Mouse (Mus musculus) brain, adult 2 months (tissue): ENCODE results near the gene Ybey.

Experiments used
- DNase-seq: peaks from one replicate; pipeline ENCODE4 v3.0.0; 2011; ENCODE audit warnings: low read depth, low spot score

The Ybey gene

GRCm38 (mm10) chr10:76442178-76443088 lies 26.5 kb downstream of the Ybey start, which contains the start of gene Pcnt:
TSS of gene Pcnt (minus strand) at chr10:76442786.
- DNase-seq = peak; percentile 99

- DNase-seq = no peak
Measured at GRCm38 (mm10) chr10:76440281-76440680, 28.6 kb downstream of the Ybey start, which contains the start of gene AC141477.1. TSS of gene AC141477.1 (minus strand) at chr10:76440444.

GRCm38 (mm10) chr10:76439107-76439890 lies 29.6 kb downstream of the Ybey start:
- DNase-seq = no peak

- DNase-seq = no peak
Measured at GRCm38 (mm10) chr10:76433925-76434324, 35.0 kb downstream of the Ybey start.

GRCm38 (mm10) chr10:76425674-76426073 lies 43.2 kb downstream of the Ybey start:
- no peak for DNase-seq

- DNase-seq = peak; percentile 93
Measured at GRCm38 (mm10) chr10:76416811-76417210, 52.1 kb downstream of the Ybey start.
